Mouse (Mus musculus) kidney, postnatal 10 days (tissue): Measurements from ENCODE around the gene Lmnb2.

Experiments used
- DNase-seq: peaks from one replicate; pipeline ENCODE4 v3.0.0; 2021; ENCODE audit warnings: mixed read lengths

Gene Lmnb2

GRCm38 (mm10) chr10:80899591-80900317 lies 18.3 kb downstream of the Lmnb2 start:
- no peak for DNase-seq

DNA sequence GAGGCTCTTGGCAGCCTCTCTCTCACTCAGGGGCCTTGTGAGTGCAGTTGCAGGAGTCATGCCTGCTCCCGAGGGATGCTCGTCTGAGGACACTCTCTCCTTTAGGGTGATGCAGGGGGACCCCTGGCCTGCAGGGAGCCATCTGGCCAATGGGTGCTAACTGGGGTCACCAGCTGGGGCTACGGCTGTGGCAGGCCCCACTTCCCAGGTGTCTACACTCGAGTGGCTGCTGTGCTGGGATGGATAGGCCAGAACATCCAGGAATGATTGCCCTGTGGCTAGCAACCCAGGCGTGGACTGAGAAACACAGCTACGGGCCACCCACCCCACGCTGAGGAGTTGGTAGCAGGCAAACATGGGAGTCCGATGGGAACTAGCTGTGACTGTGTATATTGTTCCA lies 19.0 kb downstream of the Lmnb2 start:
- no peak for DNase-seq

DNA sequence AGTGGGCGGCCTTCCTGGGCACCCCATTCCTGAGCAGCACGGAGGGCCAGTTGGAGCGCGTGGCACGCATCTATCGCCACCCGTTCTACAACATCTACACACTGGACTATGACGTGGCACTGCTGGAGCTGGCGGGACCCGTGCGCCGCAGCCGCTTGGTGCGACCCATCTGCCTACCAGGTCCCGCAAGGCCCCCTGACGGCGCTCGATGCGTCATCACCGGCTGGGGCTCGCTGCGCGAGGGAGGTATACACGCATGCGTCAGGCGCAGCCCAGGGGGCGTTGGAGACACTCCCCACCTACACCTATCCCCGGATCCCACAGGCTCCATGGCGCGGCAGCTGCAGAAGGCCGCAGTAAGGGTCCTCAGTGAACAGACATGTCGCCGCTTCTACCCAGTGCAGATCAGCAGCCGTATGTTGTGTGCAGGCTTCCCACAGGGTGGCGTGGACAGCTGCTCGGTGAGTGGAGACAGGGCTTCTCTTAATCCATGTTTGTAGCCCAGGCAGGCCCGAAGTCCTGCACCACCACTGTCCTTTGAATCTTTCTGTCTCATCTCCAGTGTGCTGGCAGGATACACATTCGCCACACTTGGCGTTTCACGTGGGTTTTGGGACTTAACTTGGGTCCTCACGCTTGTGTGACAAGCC lies 20.1 kb downstream of the Lmnb2 start:
- no peak for DNase-seq

GRCm38 (mm10) chr10:80896581-80897485 lies 21.2 kb downstream of the Lmnb2 start:
- no peak for DNase-seq

GRCm38 (mm10) chr10:80895697-80896096 lies 22.3 kb downstream of the Lmnb2 start:
- DNase-seq = no peak

- no peak for DNase-seq
These were observed 22.9 kb downstream of the Lmnb2 start for GRCm38 (mm10) chr10:80895100-80895499.

DNA sequence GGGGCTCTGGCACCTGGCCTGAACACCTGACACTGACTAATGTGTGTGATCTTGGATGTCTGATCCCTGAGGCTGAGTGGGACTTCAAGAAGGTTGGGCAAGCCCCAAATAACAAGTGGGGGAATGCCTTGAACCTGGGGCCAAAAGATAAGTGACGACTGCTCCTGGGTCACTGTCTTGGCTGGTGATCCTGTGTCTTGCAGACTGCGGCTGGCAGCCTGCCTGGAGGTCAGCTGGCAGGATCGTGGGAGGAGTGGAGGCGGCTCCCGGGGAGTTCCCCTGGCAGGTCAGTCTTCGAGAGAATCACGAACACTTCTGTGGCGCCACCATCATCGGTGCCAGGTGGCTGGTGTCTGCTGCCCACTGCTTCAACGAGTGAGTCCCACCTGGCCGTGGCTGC lies 30.9 kb downstream of the Lmnb2 start:
- peak; percentile 81 for DNase-seq

DNA sequence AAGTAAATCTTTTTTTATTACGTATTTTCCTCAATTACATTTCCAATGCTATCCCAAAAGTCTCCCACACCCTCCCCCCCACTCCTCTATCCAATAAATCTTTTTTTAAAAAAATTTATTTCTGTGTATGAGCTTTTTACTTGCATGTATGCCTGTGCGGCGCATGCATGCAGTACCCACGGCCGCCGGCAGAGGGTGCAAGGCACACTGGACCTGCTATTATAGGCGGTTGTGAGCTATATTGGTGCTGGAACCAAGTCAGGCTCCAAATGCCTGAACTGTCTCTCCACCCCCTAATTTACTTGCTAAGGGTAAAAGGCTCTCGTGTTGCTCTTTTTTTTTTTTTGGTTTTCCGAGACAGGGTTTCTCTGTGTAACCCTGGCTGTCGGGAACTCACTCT lies 36.7 kb downstream of the Lmnb2 start:
- peak; percentile 86 for DNase-seq

DNA sequence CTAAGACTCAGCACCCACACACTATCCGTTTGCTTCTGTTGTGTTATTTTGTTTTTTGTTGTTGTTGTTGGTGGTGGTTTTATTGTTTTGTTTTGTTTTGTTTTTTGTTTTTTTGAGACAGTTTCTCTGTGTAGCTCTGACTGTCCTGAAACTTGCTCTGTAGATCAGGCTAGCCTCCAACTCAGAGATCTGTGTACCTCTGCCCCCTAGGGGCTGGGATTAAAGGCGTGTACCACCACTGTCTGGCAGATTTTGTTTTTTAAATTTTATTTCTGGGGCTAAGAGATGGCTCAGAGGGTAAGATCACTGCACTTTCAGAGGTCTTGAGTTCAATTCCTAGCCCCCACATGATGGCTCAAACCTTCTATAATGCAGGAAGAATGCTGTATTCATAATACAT lies 37.1 kb downstream of the Lmnb2 start:
- DNase-seq = no peak

- DNase-seq = peak; percentile 80
These were observed 37.9 kb downstream of the Lmnb2 start for GRCm38 (mm10) chr10:80880131-80880641.

DNA sequence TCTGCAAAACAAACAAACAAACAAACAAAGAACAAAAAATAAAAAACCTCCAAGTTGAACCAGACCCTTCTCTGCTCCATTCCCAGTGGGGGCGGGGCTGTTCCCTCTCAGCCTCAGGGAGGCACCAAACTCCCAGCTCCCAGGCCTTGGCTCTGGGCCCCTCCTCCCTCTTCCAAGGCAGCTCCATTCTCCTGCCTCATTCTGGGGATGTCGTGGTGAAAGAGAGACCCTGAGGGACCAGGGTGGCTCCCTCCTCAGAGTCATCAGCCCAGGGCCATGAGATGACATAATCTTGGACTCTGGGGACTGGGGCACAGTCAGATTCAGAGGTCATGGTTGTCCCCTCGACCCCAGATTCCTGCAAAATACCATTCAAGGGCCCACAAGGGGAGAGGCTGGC lies 41.5 kb downstream of the Lmnb2 start:
- no peak for DNase-seq

DNA sequence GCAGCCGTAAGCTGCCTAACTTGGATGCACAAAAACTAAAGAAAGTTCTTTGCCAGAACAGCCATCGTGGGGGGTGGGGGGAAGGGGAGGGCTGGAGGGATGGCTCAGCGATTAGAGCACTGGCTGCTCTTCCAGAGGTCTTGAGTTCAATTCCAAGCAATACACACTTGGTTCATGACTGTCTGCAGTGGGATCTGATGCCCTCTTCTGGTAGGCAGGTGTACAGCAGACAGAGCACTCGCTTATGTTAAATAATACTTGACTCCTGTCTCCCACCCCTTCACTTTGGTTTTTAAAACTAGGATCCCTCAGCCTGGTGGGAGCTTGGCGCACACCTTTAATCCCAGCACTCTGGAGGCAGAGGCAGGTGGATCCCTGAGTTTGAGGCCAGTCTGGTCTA lies 42.0 kb downstream of the Lmnb2 start:
- DNase-seq = peak; percentile 76

DNA sequence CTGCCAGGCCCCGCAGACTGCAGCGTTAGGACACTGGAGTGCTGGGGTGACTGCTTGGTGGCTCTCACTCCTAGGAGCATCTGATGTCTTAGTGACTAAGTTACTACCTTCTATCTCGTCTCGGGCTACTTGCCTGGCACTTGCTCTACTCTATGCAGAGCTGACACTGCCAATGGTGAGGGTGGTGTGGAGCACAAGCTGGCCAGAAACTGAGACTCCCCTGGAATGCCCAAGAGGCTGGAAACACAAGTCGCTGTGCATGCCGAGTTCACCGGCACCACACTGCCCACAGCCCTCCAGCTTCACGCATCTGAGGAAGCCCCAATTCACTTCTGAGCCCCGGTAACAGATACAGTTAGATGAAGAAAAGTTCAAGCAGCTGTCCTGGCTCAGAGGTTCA lies 44.0 kb downstream of the Lmnb2 start:
- no peak for DNase-seq

- DNase-seq = peak; percentile 50
These were observed 46.5 kb downstream of the Lmnb2 start, which contains the start of gene Tmprss9 for GRCm38 (mm10) chr10:80871581-80871980. Tmprss9 (plus strand) TSS chr10:80871848.

DNA sequence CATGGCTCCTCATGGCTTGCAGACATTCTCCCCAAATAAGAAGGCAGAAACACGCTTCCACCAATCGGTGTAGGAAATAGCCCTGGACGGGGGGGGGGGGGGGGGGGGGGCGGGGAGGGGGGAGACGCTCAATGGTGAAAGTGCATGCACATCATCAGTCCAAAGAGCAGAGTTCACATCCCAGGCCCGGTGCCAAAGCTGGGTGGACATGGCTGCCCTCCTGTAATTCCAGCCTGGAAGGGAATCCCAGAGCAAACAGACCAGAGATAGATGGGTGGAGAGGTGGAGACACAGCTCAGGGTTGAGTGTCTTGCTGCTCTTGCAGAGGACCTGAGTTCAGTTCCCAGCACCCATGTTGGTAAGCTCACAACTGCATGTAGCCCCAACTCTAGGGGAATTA lies 47.1 kb downstream of the Lmnb2 start:
- DNase-seq = peak; percentile 75

- DNase-seq = no peak
These were observed 53.6 kb downstream of the Lmnb2 start for GRCm38 (mm10) chr10:80864446-80864845.

DNA sequence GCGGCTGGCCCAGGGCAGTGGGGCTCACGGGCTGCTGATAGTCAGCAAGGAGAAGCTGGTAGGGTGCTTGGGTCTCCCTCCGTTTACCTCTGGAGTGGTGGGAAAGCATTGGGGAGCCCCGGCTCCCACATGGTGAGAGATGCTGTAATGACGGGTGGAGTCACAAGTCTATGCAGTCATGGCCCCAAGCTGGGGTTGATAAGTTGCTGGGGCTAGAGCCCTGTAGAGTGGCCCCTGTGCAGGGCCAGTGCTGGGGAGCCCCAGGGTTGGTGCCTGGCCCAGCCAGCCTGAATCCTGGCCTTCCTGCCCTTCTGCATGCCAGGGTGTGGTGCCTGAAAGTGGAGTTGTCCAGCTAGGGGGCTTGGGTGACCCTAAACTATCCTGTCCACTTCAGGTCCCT lies 55.7 kb downstream of the Lmnb2 start:
- DNase-seq = no peak

- DNase-seq = no peak
These were observed 59.6 kb downstream of the Lmnb2 start for GRCm38 (mm10) chr10:80858350-80858935.

- no peak for DNase-seq
These were observed 60.2 kb downstream of the Lmnb2 start for GRCm38 (mm10) chr10:80857848-80858247.

- DNase-seq = no peak
These were observed 60.7 kb downstream of the Lmnb2 start for GRCm38 (mm10) chr10:80857386-80857785.

GRCm38 (mm10) chr10:80856908-80857307 lies 61.1 kb downstream of the Lmnb2 start:
- no peak for DNase-seq

GRCm38 (mm10) chr10:80856267-80856666 lies 61.8 kb downstream of the Lmnb2 start:
- DNase-seq = no peak

DNA sequence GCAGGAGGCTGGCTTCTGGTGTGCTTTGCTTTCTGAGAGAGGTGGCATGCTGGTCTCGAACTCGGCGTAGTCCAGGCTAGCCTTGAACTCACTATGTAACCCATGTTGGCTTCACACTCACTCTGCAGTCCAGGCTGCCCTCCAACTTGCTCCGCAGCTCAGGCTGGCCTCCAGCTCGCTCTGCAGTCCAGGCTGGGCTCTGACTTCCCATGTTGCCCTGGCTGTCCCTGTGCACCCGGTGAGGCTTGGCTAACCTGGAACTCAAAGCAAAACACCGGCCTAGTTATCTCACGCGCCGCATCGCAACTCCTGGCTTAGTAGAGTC lies 62.3 kb downstream of the Lmnb2 start:
- no peak for DNase-seq
